Mouse (Mus musculus): ENCODE results near the gene Zfp316. TPM values are rescaled to one million over a fixed set of nuclear protein-coding genes. Genes with fewer than 3 reads are reported as not detected.

Zfp316 gene
- 3.3 and 7.2 TPM in 2 replicates for polyA plus RNA-seq (2015; fragmentation: Nextera tagmentation; extraction: Ambion mirVana)

GRCm38 (mm10) chr5:143269363-143270150 lies at the start of gene Zfp316:
Gene Zfp316, minus strand, starts transcription at chr5:143270022.
- H3K27ac ChIP-seq (ENCODE audit: low read depth, low read length), result peak within 1 kb of the TSS; percentile 85
- no peaks in the 10 kb centered on the region for H3K27me3 ChIP-seq (replicated peaks; ENCODE audit: control insufficient read depth, insufficient read depth, low read length)
- peak; percentile 84 for ATAC-seq
- peaks cover 31% of the 10 kb centered on the region for H3K4me1 ChIP-seq (ENCODE audit: control insufficient read depth, insufficient read depth, low read depth, low read length)
- H3K4me3 ChIP-seq (ENCODE audit: low read length), result peak within 1 kb of the TSS; percentile 80
- peak within 1 kb of the TSS; percentile 89 for H3K4me2 ChIP-seq (ENCODE audit: low read length)
- H3K9me3 ChIP-seq (ENCODE audit: control insufficient read depth, low read length), result no peaks in the 10 kb centered on the region
- under 1% methylated on average over 55 of the region's 79 CpGs for WGBS
- peak within 1 kb of the TSS; percentile 95 for H3K9ac ChIP-seq (ENCODE audit: low read depth, low read length)
- H3K36me3 ChIP-seq (ENCODE audit: control insufficient read depth, insufficient read depth, low read length), result no peaks in the 10 kb centered on the region

DNA sequence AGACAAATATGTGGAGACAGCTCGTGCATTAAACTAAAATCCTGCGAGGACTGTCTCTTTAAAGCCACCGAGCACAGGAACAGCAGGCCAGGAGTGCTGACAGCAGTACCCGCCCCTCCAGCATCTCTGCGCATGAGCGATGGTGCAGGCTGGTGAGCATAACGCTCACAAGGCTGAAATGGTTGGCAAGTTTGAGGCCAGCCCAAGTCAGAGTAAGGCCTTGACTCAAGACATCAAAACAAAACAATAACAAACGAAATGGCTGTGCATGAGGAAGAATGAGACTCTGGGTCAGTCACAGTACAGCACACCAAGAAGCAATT lies 47.4 kb upstream of the Zfp316 start:
- no peak for ATAC-seq
- Histone ChIP-seq H3K4me2 (ENCODE audit: low read length) (no peak overlapping the region), H3K9ac (ENCODE audit: low read depth, low read length) (no peak overlapping the region), H3K36me3 (ENCODE audit: control insufficient read depth, insufficient read depth, low read length) (peaks cover 25% of the 10 kb centered on the region), H3K27ac (ENCODE audit: low read depth, low read length) (no peak overlapping the region), H3K27me3 (replicated peaks; ENCODE audit: control insufficient read depth, insufficient read depth, low read length) (no peaks in the 10 kb centered on the region), H3K9me3 (ENCODE audit: control insufficient read depth, low read length) (no peaks in the 10 kb centered on the region), H3K4me1 (ENCODE audit: control insufficient read depth, insufficient read depth, low read depth, low read length) (peaks cover 20% of the 10 kb centered on the region), H3K4me3 (ENCODE audit: low read length) (no peak overlapping the region)
- 88% methylated on average over 8 of the region's 8 CpGs for WGBS

DNA sequence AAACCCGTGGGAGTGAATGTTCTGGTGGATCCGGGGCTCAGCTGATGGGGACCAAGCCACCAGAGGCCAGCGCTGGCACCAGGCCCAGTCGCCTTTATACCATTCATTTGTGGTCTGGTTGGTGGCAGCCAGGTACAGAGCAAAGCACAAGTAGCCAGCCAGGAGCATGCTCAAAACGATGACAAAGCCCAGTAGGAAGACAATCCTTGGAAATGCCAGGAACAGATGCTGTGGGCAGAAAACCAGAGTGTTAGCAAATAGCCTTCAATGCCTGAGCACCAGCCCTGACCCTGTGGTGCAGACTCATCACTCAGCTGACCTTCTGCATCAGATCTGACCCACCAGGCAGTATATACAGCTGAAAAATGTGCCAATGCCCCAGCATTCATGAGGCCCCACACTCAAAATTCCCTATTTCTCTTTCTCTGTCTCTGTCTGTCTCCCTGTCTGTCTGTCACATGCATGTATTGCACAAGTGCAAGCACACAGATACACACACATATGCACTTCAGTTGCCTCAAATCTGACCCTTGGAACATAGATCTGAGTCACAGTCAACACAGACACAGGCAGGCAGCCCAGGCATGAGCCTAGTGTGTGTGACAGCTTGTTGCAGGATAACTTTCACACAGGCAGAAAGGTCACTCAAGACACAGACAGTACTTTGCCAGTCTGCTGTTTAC lies 46.9 kb upstream of the Zfp316 start:
- Histone ChIP-seq H3K27me3 (replicated peaks; ENCODE audit: control insufficient read depth, insufficient read depth, low read length) (no peaks in the 10 kb centered on the region), H3K9ac (ENCODE audit: low read depth, low read length) (no peak overlapping the region), H3K9me3 (ENCODE audit: control insufficient read depth, low read length) (no peaks in the 10 kb centered on the region), H3K4me1 (ENCODE audit: control insufficient read depth, insufficient read depth, low read depth, low read length) (peaks cover 20% of the 10 kb centered on the region), H3K27ac (ENCODE audit: low read depth, low read length) (no peak overlapping the region), H3K4me2 (ENCODE audit: low read length) (no peak overlapping the region), H3K4me3 (ENCODE audit: low read length) (no peak overlapping the region), H3K36me3 (ENCODE audit: control insufficient read depth, insufficient read depth, low read length) (peaks cover 22% of the 10 kb centered on the region)
- ATAC-seq, result no peak
- 83% methylated on average over 5 of the region's 5 CpGs for WGBS

DNA sequence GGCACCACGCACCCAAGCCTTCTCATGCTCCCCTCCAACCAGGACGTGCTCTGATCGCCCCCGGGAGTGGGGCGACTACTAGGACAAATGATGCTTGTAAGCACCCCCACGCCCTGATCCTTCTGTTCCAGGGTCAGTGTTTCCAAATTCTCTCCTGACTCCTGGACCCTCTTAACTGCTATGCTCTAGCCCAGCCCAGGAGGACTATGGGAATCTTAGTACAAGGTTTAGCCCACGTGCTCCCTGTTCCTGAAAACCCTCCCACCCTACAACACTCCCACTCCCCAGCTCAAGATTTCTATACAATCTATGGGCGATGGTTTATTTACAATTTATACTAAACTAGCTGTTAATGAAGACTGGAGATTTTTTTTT lies 45.7 kb upstream of the Zfp316 start:
- peak; percentile 49 for ATAC-seq
- Histone ChIP-seq H3K9me3 (ENCODE audit: control insufficient read depth, low read length) (no peaks in the 10 kb centered on the region), H3K4me3 (ENCODE audit: low read length) (peak overlapping the region; percentile 60), H3K9ac (ENCODE audit: low read depth, low read length) (peak overlapping the region; percentile 48; the same call in 1 of the 2 replicates), H3K4me2 (ENCODE audit: low read length) (peak overlapping the region; percentile 74), H3K4me1 (ENCODE audit: control insufficient read depth, insufficient read depth, low read depth, low read length) (peaks cover 20% of the 10 kb centered on the region), H3K36me3 (ENCODE audit: control insufficient read depth, insufficient read depth, low read length) (peaks cover 18% of the 10 kb centered on the region), H3K27ac (ENCODE audit: low read depth, low read length) (no peak overlapping the region), H3K27me3 (replicated peaks; ENCODE audit: control insufficient read depth, insufficient read depth, low read length) (no peaks in the 10 kb centered on the region)
- 15% methylated on average over 8 of the region's 8 CpGs for whole genome bisulfite sequencing

GRCm38 (mm10) chr5:143314730-143315513 lies 45.1 kb upstream of the Zfp316 start, which contains the start of gene E130309D02Rik:
Gene E130309D02Rik, minus strand, starts transcription at chr5:143315360.
- H3K9ac ChIP-seq (ENCODE audit: low read depth, low read length), result peak within 1 kb of the TSS; percentile 85
- under 1% methylated on average over 59 of the region's 101 CpGs for WGBS
- peaks cover 12% of the 10 kb centered on the region for H3K36me3 ChIP-seq (ENCODE audit: control insufficient read depth, insufficient read depth, low read length)
- H3K27me3 ChIP-seq (replicated peaks; ENCODE audit: control insufficient read depth, insufficient read depth, low read length), result no peaks in the 10 kb centered on the region
- peak within 1 kb of the TSS; percentile 74 for H3K4me2 ChIP-seq (ENCODE audit: low read length)
- H3K9me3 ChIP-seq (ENCODE audit: control insufficient read depth, low read length), result no peaks in the 10 kb centered on the region
- peaks cover 20% of the 10 kb centered on the region for H3K4me1 ChIP-seq (ENCODE audit: control insufficient read depth, insufficient read depth, low read depth, low read length)
- H3K27ac ChIP-seq (ENCODE audit: low read depth, low read length), result peak within 1 kb of the TSS; percentile 93
- ATAC-seq, result peak; percentile 83
- peak within 1 kb of the TSS; percentile 60 for H3K4me3 ChIP-seq (ENCODE audit: low read length)

- no peaks in the 10 kb centered on the region for H3K9me3 ChIP-seq (ENCODE audit: control insufficient read depth, low read length)
- WGBS, result under 1% methylated on average over 16 of the region's 16 CpGs
- peak overlapping the region; percentile 85 for H3K9ac ChIP-seq (ENCODE audit: low read depth, low read length)
- H3K27ac ChIP-seq (ENCODE audit: low read depth, low read length), result peak overlapping the region; percentile 93
- no peaks in the 10 kb centered on the region for H3K27me3 ChIP-seq (replicated peaks; ENCODE audit: control insufficient read depth, insufficient read depth, low read length)
- H3K4me1 ChIP-seq (ENCODE audit: control insufficient read depth, insufficient read depth, low read depth, low read length), result peaks cover 20% of the 10 kb centered on the region
- 0 out of 2 replicates have a peak, but pooled peaks have one; percentile 5 for ATAC-seq
- peak overlapping the region; percentile 74 for H3K4me2 ChIP-seq (ENCODE audit: low read length)
- H3K36me3 ChIP-seq (ENCODE audit: control insufficient read depth, insufficient read depth, low read length), result peaks cover 15% of the 10 kb centered on the region
- peak overlapping the region; percentile 60 for H3K4me3 ChIP-seq (ENCODE audit: low read length)
Measured at GRCm38 (mm10) chr5:143314183-143314729, 44.4 kb upstream of the Zfp316 start.

- Histone ChIP-seq H3K9me3 (ENCODE audit: control insufficient read depth, low read length) (no peaks in the 10 kb centered on the region), H3K27ac (ENCODE audit: low read depth, low read length) (no peak overlapping the region), H3K9ac (ENCODE audit: low read depth, low read length) (no peak overlapping the region), H3K4me2 (ENCODE audit: low read length) (no peak overlapping the region), H3K27me3 (replicated peaks; ENCODE audit: control insufficient read depth, insufficient read depth, low read length) (no peaks in the 10 kb centered on the region), H3K36me3 (ENCODE audit: control insufficient read depth, insufficient read depth, low read length) (peaks cover 16% of the 10 kb centered on the region), H3K4me1 (ENCODE audit: control insufficient read depth, insufficient read depth, low read depth, low read length) (peaks cover 20% of the 10 kb centered on the region), H3K4me3 (ENCODE audit: low read length) (no peak overlapping the region)
- WGBS, result 61% methylated on average over 8 of the region's 8 CpGs
- no peak for ATAC-seq
Measured at GRCm38 (mm10) chr5:143311886-143312285, 42.1 kb upstream of the Zfp316 start.

DNA sequence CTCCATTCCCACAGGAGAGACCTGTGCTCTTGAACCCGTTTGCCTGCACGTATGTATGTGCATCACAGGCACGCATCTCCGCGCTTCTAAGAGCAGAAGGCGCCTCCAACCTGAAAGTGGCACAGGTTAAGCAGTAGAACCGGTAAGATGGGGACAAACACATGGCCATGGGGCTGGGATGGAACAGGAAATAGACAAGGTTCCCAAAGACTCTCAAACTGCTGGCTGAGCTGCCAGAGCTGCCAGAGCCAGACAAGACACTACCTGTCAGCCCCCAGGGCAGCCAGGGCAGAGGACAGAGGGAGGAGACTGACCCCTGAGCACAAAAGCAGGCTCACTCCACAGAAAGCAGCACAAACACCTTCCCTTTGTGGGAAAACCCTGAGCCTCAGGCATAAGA lies 40.1 kb upstream of the Zfp316 start:
- peaks cover 20% of the 10 kb centered on the region for H3K36me3 ChIP-seq (ENCODE audit: control insufficient read depth, insufficient read depth, low read length)

More for the DNA sequence above, 40.1 kb upstream of the Zfp316 start:
- no peak for ATAC-seq
- 93% methylated on average over 7 of the region's 7 CpGs for WGBS
- no peak overlapping the region for H3K9ac ChIP-seq (ENCODE audit: low read depth, low read length)
- no peak overlapping the region for H3K4me3 ChIP-seq (ENCODE audit: low read length)
- no peak overlapping the region for H3K4me2 ChIP-seq (ENCODE audit: low read length)
- no peaks in the 10 kb centered on the region for H3K27me3 ChIP-seq (replicated peaks; ENCODE audit: control insufficient read depth, insufficient read depth, low read length)
- no peak overlapping the region for H3K27ac ChIP-seq (ENCODE audit: low read depth, low read length)
- no peaks in the 10 kb centered on the region for H3K9me3 ChIP-seq (ENCODE audit: control insufficient read depth, low read length)
- peaks cover 17% of the 10 kb centered on the region for H3K4me1 ChIP-seq (ENCODE audit: control insufficient read depth, insufficient read depth, low read depth, low read length)
